Mouse (Mus musculus) lung, adult 18-20 months (tissue): Measurements from ENCODE around the gene Kxd1.

Experiments used
- DNase-seq, 2 experiments: peaks; one replicate each; pipeline ENCODE4 v3.0.0; 2022; ENCODE audit warnings: mixed read lengths in 2 of 2

Gene Kxd1

GRCm38 (mm10) chr8:70527512-70528181 lies at the start of gene Kxd1, which contains the start of gene Fkbp8:
Kxd1 (minus strand) TSS chr8:70527956.
Fkbp8 (plus strand) TSS chr8:70527724.
- DNase-seq = peak; percentile 97

GRCm38 (mm10) chr8:70577207-70577606 lies 49.5 kb upstream of the Kxd1 start:
- no peak for DNase-seq

- DNase-seq = peak; percentile 51 to 71
These were observed 47.2 kb upstream of the Kxd1 start for GRCm38 (mm10) chr8:70574915-70575314.

GRCm38 (mm10) chr8:70574302-70574701 lies 46.5 kb upstream of the Kxd1 start:
- DNase-seq = no peak

GRCm38 (mm10) chr8:70570990-70571389 lies 43.2 kb upstream of the Kxd1 start:
- DNase-seq = peak; percentile 53 to 56

- DNase-seq = no peak
These were observed 42.6 kb upstream of the Kxd1 start for GRCm38 (mm10) chr8:70570360-70570759.

GRCm38 (mm10) chr8:70565561-70565960 lies 37.8 kb upstream of the Kxd1 start:
- DNase-seq = peak; percentile 34 to 56

GRCm38 (mm10) chr8:70564696-70565235 lies 37.0 kb upstream of the Kxd1 start:
- peak; percentile 48 to 67 for DNase-seq

GRCm38 (mm10) chr8:70563763-70564387 lies 36.1 kb upstream of the Kxd1 start:
- no peak for DNase-seq

GRCm38 (mm10) chr8:70562802-70563201 lies 35.0 kb upstream of the Kxd1 start:
- DNase-seq = peak; percentile 86 to 91

- DNase-seq = peak; percentile 77 to 87
These were observed 34.2 kb upstream of the Kxd1 start for GRCm38 (mm10) chr8:70561809-70562535.

GRCm38 (mm10) chr8:70561357-70561756 lies 33.6 kb upstream of the Kxd1 start:
- DNase-seq = no peak

GRCm38 (mm10) chr8:70560564-70560963 lies 32.8 kb upstream of the Kxd1 start:
- DNase-seq = no peak

- DNase-seq = peak; percentile 75 to 83
These were observed 32.3 kb upstream of the Kxd1 start for GRCm38 (mm10) chr8:70560096-70560495.

GRCm38 (mm10) chr8:70558983-70559382 lies 31.2 kb upstream of the Kxd1 start:
- no peak for DNase-seq

- peak in 1 of 2 experiments; percentile 55 for DNase-seq
These were observed 30.6 kb upstream of the Kxd1 start for GRCm38 (mm10) chr8:70558334-70558733.

GRCm38 (mm10) chr8:70555079-70555747 lies 27.5 kb upstream of the Kxd1 start:
- no peak for DNase-seq

- peak; percentile 49 to 60 for DNase-seq
These were observed 26.0 kb upstream of the Kxd1 start for GRCm38 (mm10) chr8:70553740-70554139.

GRCm38 (mm10) chr8:70552836-70553235 lies 25.1 kb upstream of the Kxd1 start:
- peak; percentile 24 to 60 for DNase-seq

GRCm38 (mm10) chr8:70551558-70552161 lies 23.9 kb upstream of the Kxd1 start:
- no peak for DNase-seq

GRCm38 (mm10) chr8:70549412-70550184 lies 21.8 kb upstream of the Kxd1 start:
- peak; percentile 29 to 42 for DNase-seq

- DNase-seq = peak; percentile 57 to 71
These were observed 20.0 kb upstream of the Kxd1 start for GRCm38 (mm10) chr8:70547762-70548161.
